Mouse (Mus musculus): ENCODE results near the gene Nos2. TPM values are rescaled to one million over a fixed set of nuclear protein-coding genes. Genes with fewer than 3 reads are reported as not detected.
"Not testable (repeated sequence)": the region's sequence is repeated elsewhere in the genome, so short reads cannot be mapped to it uniquely, and the experiment has no call there.

Gene Nos2
- total RNA-seq, 2 experiments from 2014 or later: 0.64 to 1.4 TPM

DNA sequence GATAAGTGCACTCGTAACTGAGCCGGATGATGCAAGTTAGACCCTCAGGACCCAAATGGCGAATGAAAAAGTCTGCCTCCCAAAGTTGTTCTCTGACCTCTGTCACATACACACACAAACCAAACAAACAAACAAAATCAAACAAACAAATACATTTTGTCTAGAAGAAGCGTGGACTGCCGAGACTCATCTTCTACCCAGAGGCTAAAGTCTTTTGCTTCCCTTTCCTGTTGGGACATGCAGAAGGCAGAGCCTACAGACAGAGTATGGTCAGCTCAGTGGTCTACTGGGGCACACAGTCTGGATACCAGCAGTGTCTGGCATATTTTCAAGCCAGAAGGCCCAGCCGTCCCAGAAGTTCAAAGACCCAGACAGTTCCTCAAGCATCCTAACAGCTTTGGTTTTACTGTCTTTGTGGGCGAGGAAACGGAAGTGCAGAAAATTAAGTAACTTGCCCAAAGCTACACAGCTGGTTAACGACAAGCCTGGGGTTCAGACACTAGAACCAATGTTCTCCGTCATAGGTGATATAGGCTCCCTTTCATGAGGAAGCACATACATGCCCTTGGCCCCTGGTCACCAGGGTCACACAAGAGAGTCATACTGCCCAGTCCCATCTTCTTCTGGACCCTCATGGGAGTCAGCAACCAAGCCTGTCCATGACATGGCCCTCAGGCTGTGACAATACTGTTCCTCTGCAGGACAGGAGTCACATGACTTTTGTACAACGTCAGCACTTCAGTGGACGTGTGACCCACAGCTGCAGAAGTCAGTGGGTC, 62.1 kb downstream of the Nos2 start:
- no peak for TF ChIP-seq CTCF (IDR thresholded peaks at IDR 0.05)
- intact Hi-C loops (cut with DNase I): no loop called here
- Histone ChIP-seq H3K4me3 (peak overlapping the region; percentile 80), H3K27ac (peak overlapping the region; percentile 87)
- no peak for DNase-seq

- TF ChIP-seq CTCF (IDR thresholded peaks at IDR 0.05): no peak
- Histone ChIP-seq H3K27ac (peak overlapping the region; percentile 87), H3K4me3 (peak overlapping the region; percentile 80)
- DNase-seq: no peak
- intact Hi-C loops (cut with DNase I): no loop called here
Measured at GRCm38 (mm10) chr11:78983539-78983938, 63.0 kb downstream of the Nos2 start.

- no peak for TF ChIP-seq CTCF (IDR thresholded peaks at IDR 0.05)
- peak within 1 kb of the TSS; percentile 87 for H3K27ac ChIP-seq
- peak within 1 kb of the TSS; percentile 80 for H3K4me3 ChIP-seq
- intact Hi-C loops (cut with DNase I): no loop called here
- peak; percentile 82 for DNase-seq
Measured at GRCm38 (mm10) chr11:78984483-78985177, 64.0 kb downstream of the Nos2 start, which contains the start of gene Lgals9. Gene Lgals9, minus strand, starts transcription at chr11:78984946.

DNA sequence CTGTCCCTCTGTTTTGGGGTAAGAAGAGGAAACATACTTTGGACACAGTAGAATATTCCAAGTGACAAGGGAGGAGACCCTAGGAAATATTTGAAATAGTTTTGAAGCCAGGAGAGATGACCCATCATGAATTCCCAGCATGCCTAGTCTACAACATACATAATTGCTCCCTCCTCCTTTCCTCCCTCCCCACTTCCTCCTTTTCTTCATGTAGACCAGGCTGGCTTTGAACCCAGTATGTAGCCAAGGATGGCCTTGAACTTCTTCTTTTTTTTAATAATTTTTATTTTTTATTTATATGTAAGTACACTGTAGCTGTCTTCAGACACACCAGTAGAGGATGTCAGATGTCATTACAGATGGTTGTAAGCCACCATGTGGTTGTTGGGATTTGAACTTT, 64.9 kb downstream of the Nos2 start:
- H3K27ac ChIP-seq: peak overlapping the region; percentile 87
- peak overlapping the region; percentile 80 for H3K4me3 ChIP-seq
- DNase-seq: no peak
- intact Hi-C loops (cut with DNase I): no loop called here
- no peak for TF ChIP-seq CTCF (IDR thresholded peaks at IDR 0.05)

DNA sequence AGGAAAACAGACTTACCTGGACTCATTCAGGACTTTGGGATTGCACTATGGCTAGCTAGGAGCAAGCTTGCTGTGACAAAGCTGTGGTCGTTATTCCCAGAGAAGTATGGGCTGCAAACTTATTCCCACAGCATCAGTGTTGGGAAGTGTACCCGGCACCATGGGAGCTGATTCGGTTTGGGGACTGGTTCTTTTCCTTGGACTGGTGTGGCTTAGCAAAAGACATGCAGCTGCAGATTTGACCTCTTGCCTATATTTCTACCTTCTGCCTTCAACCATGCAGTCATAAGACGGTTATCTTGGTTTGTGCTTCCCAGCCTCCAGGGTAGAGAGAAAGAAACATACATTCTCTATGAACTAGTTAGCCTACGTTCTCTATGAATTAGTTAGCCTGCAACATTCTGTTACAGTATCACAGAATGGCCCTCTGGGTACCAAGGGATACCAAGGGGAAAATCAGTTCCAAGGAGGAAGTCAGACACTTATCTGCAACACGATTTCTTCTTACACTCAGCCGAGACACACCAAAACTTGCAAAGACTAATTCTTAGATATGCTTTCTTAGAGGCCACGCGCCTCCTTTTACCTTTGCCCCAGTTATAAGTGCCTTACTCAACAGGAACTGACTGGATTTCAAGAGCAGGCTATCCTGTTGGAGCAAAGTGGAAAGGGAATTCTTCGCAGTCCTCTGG, 65.9 kb downstream of the Nos2 start:
- H3K27ac ChIP-seq: no peak overlapping the region
- no peak for TF ChIP-seq CTCF (IDR thresholded peaks at IDR 0.05)
- intact Hi-C loops (cut with DNase I): no loop called here
- DNase-seq: no peak
- H3K4me3 ChIP-seq: no peak overlapping the region

- DNase-seq; H3K27ac ChIP-seq; intact Hi-C loops (cut with DNase I); H3K4me3 ChIP-seq: not testable (repeated sequence)
Measured at GRCm38 (mm10) chr11:78989206-78989605, 68.6 kb downstream of the Nos2 start.

DNA sequence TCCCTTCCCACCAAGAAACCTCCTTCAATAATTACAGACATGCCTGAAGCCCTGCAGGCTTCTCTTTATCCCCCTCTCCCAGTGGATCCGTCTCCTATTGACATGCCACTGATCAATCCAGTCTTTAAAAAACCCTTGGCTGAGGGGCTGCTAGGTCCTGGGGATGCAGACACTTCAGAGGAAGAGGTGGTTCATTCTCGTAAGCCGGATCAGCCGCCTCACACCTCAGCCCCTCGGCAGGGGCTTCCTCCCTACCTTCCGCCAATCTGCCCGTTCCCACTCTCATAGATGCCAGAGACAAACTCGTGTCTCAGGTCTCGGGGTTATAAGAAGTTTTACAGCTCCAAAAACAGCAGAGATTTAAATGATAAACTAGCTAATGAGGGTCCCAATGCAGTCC, 69.5 kb downstream of the Nos2 start:
- Histone ChIP-seq H3K27ac (no peak overlapping the region), H3K4me3 (no peak overlapping the region)
- no peak for TF ChIP-seq CTCF (IDR thresholded peaks at IDR 0.05)
- no peak for DNase-seq
- intact Hi-C loops (cut with DNase I): no loop called here

DNA sequence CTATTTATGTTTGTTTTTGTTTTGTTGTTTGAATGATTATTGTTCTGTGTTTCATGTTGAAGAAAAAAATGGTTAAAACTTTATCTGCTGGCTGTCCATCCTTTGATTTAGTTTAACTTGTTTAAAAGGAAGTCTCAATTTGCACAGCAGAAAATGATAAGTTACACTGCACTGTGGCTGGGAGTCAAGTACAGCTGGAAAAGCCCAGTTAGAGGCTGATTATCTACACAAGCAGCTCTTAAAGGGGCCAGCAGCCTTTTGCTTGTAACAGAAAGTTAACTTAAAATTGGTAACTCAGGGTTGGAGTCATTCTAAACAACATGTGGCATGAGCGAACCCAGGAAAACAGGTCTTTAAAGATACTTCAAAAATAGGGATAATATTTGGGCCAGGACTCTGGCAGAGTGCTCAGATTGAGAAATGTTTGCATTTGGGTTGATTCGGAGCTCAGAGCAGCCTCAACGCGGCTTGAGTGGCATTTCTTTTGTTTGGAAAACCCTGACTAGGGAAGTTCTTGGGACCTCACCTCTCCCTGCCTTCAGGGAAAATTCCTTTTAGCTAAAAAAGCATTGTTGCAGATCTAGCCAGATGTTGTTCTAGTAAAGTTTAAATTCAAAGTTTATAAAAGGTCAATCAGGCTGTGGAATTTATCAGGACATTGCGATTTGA, 70.4 kb downstream of the Nos2 start:
- DNase-seq; H3K4me3 ChIP-seq; H3K27ac ChIP-seq; intact Hi-C loops (cut with DNase I): not testable (repeated sequence)

- Histone ChIP-seq H3K27ac (no peak overlapping the region), H3K4me3 (no peak overlapping the region)
- no peak for DNase-seq
- intact Hi-C loops (cut with DNase I): no loop called here
- TF ChIP-seq CTCF (IDR thresholded peaks at IDR 0.05): no peak
Measured at GRCm38 (mm10) chr11:78999118-78999517, 78.5 kb downstream of the Nos2 start.

DNA sequence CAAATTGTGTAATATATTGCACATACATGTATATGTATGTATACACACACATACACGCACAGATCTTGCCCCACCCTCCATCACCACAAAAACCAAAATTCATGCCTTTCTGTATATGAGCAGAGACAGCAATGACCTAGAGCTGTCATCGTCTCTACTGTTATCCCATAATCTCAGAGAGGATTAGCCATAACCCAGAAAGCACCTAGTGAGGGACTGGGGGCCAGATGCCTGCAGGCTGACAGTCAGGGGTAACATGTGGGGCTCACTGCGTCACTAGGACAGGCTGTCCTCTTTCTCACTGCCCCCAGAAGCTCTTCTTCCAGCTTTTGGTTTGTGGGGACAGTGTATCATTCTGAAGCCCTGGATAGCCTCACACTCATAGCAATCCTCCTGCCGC, 81.3 kb downstream of the Nos2 start:
- no peak for DNase-seq
- TF ChIP-seq CTCF (IDR thresholded peaks at IDR 0.05): no peak
- intact Hi-C loops (cut with DNase I): no loop called here
- Histone ChIP-seq H3K4me3 (no peak overlapping the region), H3K27ac (peak overlapping the region; percentile 68)

DNA sequence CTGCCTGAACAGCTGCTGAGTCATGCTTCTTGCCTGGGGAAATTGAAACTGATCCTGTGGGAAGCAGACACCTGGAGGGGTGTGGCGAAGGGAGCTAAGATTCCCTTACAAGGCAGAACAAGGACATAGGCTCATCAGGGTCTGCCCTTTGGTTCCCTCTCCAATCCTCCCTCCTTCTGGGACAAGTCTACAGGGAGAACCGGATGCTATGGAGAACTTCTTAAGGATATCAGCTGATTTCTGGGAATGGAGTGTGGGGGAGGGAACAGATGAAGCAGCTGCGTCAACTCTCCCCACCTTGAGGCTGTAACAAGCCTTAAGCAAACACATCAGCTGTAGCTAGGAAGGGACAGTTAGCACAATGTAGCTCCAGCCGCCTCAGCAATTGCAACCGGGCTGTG, 82.0 kb downstream of the Nos2 start:
- H3K4me3 ChIP-seq: 0 out of 2 replicates have a peak overlapping the region, but pooled peaks have one; percentile 7
- DNase-seq: no peak
- intact Hi-C loops (cut with DNase I): no loop called here
- TF ChIP-seq CTCF (IDR thresholded peaks at IDR 0.05): no peak
- H3K27ac ChIP-seq: peak overlapping the region; percentile 68

- Histone ChIP-seq H3K27ac (peak overlapping the region; percentile 68), H3K4me3 (0 out of 2 replicates have a peak overlapping the region, but pooled peaks have one; percentile 7)
- TF ChIP-seq CTCF (IDR thresholded peaks at IDR 0.05): no peak
- intact Hi-C loops (cut with DNase I): no loop called here
- DNase-seq: no peak
Measured at GRCm38 (mm10) chr11:79003053-79003768, 82.6 kb downstream of the Nos2 start.

All from gastrocnemius, adult 2 months (tissue).